Mouse (Mus musculus) layer of hippocampus, adult 18-20 months (tissue): ENCODE measurements around the gene Pth2. TPM values are rescaled to one million over a fixed set of nuclear protein-coding genes. Genes with fewer than 3 reads are reported as not detected.
"Not testable (repeated sequence)": the region's sequence is repeated elsewhere in the genome, so short reads cannot be mapped to it uniquely, and the experiment has no call there.

Experiments
- DNase-seq, 2 experiments: peaks; one replicate each; pipeline ENCODE4 v3.0.0; 2022; ENCODE audit warnings: low spot score in 2 of 2
- total RNA-seq, 2 experiments: library from RNA; stranded (reverse); gene quantifications; 2 replicates each; pipeline ENCODE4 v1.2.3; 2021

Gene Pth2
- total RNA-seq, 2 experiments from 2014 or later = not detected

GRCm38 (mm10) chr7:45169495-45169894 is 11.3 kb upstream of the Pth2 start:
- peak in 1 of 2 experiments; percentile 78 for DNase-seq

GRCm38 (mm10) chr7:45172974-45173373 is 7.8 kb upstream of the Pth2 start:
- DNase-seq = peak in 1 of 2 experiments; percentile 53

- DNase-seq = not testable (repeated sequence)
These were observed 7.0 kb upstream of the Pth2 start for GRCm38 (mm10) chr7:45173772-45174171.

DNA sequence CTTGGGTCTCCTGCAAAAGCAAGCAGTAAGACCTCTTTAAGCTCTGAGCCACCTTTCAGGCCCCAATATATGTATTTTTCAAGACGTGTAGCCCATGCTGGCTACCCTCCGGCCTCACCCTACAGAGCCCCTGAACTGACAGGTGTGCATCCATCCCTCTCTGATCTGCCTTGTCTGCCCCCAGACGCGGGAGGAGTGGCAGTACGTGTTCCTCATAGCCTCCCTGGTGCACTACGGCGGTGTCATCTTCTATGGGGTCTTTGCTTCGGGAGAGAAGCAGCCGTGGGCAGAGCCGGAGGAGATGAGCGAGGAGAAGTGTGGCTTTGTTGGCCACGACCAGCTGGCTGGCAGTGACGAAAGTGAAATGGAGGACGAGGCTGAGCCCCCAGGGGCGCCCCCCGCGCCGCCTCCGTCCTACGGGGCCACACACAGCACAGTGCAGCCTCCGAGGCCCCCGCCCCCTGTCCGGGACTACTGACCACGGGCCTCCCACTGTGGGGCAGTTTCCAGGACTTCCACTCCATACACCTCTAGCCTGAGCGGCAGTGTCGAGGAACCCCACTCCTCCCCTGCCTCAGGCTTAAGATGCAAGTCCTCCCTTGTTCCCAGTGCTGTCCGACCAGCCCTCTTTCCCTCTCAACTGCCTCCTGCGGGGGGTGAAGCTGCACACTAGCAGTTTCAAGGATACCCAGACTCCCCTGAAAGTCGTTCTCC is 6.1 kb upstream of the Pth2 start:
- DNase-seq = no peak

- no peak for DNase-seq
These were observed 5.4 kb upstream of the Pth2 start for GRCm38 (mm10) chr7:45175398-45175797.

GRCm38 (mm10) chr7:45175929-45176328 is 4.9 kb upstream of the Pth2 start:
- DNase-seq = no peak

- DNase-seq = no peak
These were observed 4.4 kb upstream of the Pth2 start for GRCm38 (mm10) chr7:45176356-45176755.

- no peak for DNase-seq
These were observed 2.2 kb upstream of the Pth2 start for GRCm38 (mm10) chr7:45178550-45178949.

DNA sequence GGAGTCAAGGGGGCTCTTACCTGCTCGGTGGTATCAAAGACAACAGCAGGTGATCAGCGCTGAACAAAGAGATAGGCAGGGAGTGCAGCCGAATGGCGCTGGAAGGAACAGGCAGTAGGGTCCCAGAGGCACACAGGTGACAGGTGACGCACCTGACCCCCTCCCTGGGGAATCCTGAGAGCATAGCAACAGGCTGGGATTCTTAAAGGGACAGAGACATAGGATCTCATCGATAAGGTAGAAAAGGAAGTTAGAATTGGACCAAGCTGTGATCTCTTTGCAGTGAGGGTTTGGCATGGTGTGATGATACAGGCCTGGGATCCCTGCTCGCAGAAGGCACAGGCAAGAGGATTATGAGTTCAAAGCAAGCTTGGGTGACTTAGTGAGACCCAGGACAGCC is 1.3 kb upstream of the Pth2 start, which contains the start of gene Gfy:
Gene Gfy, minus strand, starts transcription at position 101 of the 400 bp plus-strand sequence.
- DNase-seq = no peak

DNA sequence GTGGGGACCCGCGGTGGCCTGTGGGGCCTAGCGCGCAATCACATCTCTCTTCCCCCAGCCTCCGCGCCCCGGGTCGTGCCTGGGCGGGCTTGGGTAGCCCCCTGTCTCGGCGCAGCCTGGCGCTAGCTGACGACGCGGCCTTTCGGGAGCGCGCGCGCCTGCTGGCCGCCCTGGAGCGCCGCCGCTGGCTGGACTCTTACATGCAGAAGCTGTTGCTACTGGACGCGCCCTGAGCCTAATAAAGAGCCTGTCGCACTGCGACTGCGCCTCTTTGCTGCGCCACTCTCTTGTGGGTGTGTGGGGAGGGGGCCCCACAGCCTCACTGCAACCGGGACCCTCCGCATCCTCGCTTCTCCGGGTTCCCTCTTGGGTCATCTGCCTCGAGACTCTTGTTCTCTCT is 745 bp downstream of the Pth2 start:
- DNase-seq = no peak

- peak; percentile 86 to 91 for DNase-seq
These were observed 1.4 kb downstream of the Pth2 start for GRCm38 (mm10) chr7:45182199-45182601.

DNA sequence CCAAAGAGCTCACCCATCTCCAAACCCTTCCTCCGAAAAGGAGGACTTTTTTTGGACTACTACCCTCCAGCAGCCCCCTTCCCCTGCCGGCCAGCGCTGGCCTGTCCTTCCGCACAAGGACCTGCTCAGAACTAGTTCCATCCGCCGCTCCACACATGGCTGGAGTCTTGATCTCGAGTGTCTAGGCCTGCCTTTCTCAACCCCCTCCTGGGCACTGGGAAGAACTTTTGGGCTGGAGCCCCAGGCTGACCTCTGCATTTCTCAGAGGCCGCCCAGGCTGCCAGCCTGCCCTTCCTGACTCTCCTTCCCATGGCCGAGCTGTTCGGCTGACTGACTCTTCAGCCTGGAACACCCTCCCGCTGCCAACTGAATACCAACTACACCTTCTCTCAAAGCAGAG is 1.8 kb downstream of the Pth2 start:
- no peak for DNase-seq

DNA sequence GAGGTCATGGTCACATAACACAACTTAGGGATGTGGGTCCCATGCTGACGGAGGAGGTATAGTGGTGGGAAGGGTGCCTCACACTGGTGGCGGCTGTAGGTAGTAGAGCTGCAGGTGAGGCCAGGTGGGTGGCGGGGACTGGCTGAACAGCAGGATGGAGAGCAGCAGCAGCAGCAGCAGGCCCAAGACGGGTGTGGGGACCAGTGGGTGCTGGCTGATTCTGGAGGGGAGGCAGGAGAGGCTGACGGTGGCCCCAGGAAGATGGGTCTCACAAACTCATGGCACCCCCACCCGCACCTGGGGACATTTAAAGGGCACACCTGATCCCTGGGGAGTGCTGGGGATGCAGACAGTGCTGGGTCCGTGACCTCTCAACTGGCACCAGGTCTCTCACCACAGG is 2.9 kb downstream of the Pth2 start:
- DNase-seq = no peak

GRCm38 (mm10) chr7:45185921-45186320 is 5.1 kb downstream of the Pth2 start:
- no peak for DNase-seq

DNA sequence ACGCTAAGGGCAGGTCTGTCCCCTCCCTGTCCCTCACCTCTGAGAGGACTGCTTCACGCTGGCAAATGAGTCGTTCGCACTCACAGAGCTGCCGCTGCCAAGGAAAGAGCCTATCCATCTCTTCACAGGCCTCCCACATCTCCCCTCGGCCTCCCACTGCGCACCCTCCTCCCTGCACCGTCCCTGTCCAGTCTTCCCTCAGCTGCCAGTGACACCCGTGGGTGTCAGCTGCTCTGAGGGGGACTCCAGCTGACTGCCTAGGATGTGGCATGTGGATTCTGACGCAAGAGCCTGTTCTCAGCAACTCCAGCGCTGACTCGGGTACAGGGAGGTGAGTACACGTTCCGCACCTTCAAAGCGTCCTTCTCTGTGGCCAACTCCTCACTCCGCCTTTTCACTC is 8.8 kb downstream of the Pth2 start:
- DNase-seq = no peak

DNA sequence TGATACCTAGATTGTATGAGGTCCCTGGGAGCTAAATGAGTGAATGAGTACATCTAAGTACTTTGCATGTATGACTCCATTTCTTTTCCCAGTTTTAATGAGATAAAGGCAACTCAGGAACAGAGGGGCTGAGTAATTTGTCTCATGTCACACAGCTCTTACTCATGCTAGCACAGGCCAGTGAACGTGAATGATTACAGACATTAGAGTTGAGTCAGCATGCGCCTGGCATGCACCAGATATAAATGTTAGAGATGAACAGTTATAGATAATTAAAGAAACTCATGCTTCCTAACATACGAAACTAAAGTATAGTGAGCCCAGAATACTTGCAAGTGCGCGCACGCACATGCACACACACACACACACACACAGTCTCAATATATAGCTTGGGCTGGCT is 9.4 kb downstream of the Pth2 start:
- DNase-seq = no peak

- no peak for DNase-seq
These were observed 10.4 kb downstream of the Pth2 start for GRCm38 (mm10) chr7:45191161-45191560.

- no peak for DNase-seq
These were observed 11.1 kb downstream of the Pth2 start for GRCm38 (mm10) chr7:45191803-45192363.

GRCm38 (mm10) chr7:45192585-45193310 is 12.0 kb downstream of the Pth2 start:
- DNase-seq = no peak

DNA sequence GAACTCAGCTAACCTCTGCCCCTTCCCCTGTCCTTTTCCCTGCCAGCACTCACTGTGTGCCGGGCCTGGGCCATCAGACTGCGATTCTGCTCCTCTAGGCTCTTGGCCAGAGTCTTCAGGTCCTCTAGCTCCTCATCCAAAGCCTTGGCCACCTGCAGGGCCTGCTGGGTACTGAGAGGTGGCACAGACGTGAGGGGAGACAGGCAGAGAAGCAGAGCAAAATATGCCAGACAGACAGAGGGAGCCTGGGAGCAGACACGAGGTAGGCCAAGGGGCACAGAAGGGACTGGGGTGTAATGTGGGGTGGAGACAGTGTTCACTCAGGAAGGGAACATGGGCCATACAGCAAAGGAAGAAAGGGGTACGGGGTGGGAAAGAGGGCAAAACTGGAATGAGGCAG is 12.6 kb downstream of the Pth2 start:
- no peak for DNase-seq

DNA sequence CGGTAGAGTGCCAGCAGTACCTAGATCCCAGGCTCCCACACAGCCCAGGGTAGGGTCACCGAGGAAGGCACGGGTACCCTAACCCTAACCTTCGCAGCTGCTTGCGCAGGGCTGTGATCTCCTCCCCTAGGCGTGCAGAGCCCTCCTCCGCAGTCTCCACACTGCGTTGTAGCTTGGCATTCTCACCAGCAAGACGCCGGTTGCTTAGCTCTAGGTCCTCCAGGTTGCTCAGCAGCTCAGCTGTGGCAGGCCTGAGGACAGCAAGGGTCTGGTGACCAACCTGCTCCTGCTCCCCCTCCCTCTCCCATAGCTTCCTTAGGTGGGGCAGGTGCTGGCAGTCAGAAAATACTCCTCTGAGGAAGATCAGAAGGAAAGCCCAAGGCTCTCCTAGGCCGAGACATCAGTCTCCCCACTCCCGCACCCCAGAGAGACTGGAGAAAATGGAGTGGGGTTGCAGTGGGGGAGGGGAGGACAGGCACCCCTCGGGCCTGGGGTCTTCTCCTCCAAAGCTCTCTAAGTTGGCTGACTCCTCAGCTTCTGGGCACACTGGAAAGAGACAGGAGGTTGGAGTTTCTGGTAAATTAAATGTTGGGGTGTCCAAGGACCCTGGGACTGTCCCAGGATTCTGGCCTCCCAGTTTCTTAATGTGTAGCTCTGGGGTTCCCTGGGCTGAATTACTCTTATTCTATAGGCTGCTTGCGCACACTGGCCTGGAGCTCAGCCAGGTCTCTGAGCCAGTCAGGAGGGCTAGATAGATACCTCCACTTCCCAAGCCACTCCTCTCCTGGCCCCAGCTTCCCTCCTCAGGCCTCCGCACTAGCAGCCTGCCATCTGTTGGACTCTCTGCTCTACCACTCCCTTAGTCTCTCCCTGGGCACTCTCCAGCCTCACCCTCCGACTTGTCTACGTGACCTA is 13.3 kb downstream of the Pth2 start:
- no peak for DNase-seq
